Mouse (Mus musculus) liver, postnatal 0 days (tissue): ENCODE results near the gene Sgtb.

ENCODE experiments used
- CTCF ChIP-seq: sonication (generic); IDR thresholded peaks from 2 replicates; pipeline ENCODE4 v1.5.1; 2016; ENCODE audit warnings: antibody characterized with exemption, low read depth
- EP300 ChIP-seq: IDR thresholded peaks from 2 replicates; pipeline ENCODE4 v1.6.1; 2016; ENCODE audit warnings: antibody characterized with exemption, low read depth, mild to moderate bottlenecking

DNA sequence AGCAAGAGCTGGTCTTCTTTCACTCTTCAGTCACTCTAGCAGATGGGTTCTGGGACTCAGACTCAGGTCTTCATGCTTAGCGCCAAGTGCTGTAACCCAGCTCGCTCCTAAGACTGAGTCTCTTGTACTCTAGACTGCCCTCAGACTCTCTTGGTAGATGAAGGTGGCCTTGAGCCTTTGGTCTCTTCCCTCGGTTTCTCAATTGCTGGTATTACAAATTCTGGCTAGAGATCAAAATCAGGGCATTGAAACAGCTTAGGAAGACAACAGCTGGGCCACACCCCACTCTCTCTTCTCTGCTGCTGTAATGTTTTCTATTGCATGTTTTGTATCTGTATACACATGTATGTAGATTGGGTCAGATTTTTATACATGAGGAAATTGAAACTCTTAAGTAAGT lies 36.1 kb downstream of the Sgtb start:
- TF ChIP-seq CTCF (no peak), EP300 (no peak)
